Mouse (Mus musculus): ENCODE measurements around the gene Parva.

Parva gene

GRCm38 (mm10) chr7:112427357-112428157, at the start of gene Parva:
Parva (plus strand) TSS chr7:112427505.
- peak; percentile 75 for DNase-seq

- DNase-seq, result no peak
These were observed 49.2 kb upstream of the Parva start for GRCm38 (mm10) chr7:112378056-112378455.

GRCm38 (mm10) chr7:112378476-112378875, 48.8 kb upstream of the Parva start:
- no peak for DNase-seq

- DNase-seq, result no peak
These were observed 40.8 kb upstream of the Parva start for GRCm38 (mm10) chr7:112386521-112386920.

GRCm38 (mm10) chr7:112387876-112388275, 39.4 kb upstream of the Parva start:
- no peak for DNase-seq

- no peak for DNase-seq
These were observed 38.9 kb upstream of the Parva start for GRCm38 (mm10) chr7:112388363-112388875.

GRCm38 (mm10) chr7:112389611-112390251, 37.6 kb upstream of the Parva start:
- DNase-seq, result no peak

- DNase-seq, result peak in 1 of 2 experiments; percentile 24
These were observed 36.9 kb upstream of the Parva start for GRCm38 (mm10) chr7:112390252-112390936.

- peak in 1 of 2 experiments; percentile 49 for DNase-seq
These were observed 36.2 kb upstream of the Parva start for GRCm38 (mm10) chr7:112390937-112391605.

GRCm38 (mm10) chr7:112397786-112398185, 29.5 kb upstream of the Parva start:
- no peak for DNase-seq

GRCm38 (mm10) chr7:112399425-112400170, 27.7 kb upstream of the Parva start:
- DNase-seq, result no peak

- peak; percentile 89 to 91 for DNase-seq
These were observed 27.1 kb upstream of the Parva start for GRCm38 (mm10) chr7:112400175-112400574.

- no peak for DNase-seq
These were observed 22.2 kb upstream of the Parva start for GRCm38 (mm10) chr7:112405061-112405460.

- no peak for DNase-seq
These were observed 21.7 kb upstream of the Parva start for GRCm38 (mm10) chr7:112405578-112405977.

- peak; percentile 69 to 75 for DNase-seq
These were observed 19.7 kb upstream of the Parva start for GRCm38 (mm10) chr7:112407597-112407996.

- DNase-seq, result peak in 1 of 2 experiments; percentile 50
These were observed 17.3 kb upstream of the Parva start for GRCm38 (mm10) chr7:112409991-112410390.

- DNase-seq, result no peak
These were observed 14.0 kb upstream of the Parva start for GRCm38 (mm10) chr7:112413286-112413685.

GRCm38 (mm10) chr7:112416058-112416526, 11.2 kb upstream of the Parva start:
- peak; percentile 48 to 61 for DNase-seq

- DNase-seq, result no peak
These were observed 10.4 kb upstream of the Parva start for GRCm38 (mm10) chr7:112416730-112417513.

- DNase-seq, result no peak
These were observed 9.7 kb upstream of the Parva start for GRCm38 (mm10) chr7:112417598-112417997.

- DNase-seq, result no peak
These were observed 3.9 kb upstream of the Parva start for GRCm38 (mm10) chr7:112423438-112423837.

Data from cerebellum, postnatal 14 days (tissue).